Mouse (Mus musculus) gastrocnemius, postnatal 14 days (tissue): ENCODE measurements around the gene Ush2a. TPM values are rescaled to one million over a fixed set of nuclear protein-coding genes. Genes with fewer than 3 reads are reported as not detected.

Experiments used
- DNase-seq: peaks from one replicate; pipeline ENCODE4 v3.0.0; 2021; ENCODE audit warnings: mixed read lengths
- intact Hi-C: fragments of 180-260 bp; cut with DNase I; formaldehyde crosslinking; loops from one replicate; pipeline ENCODE4 v1.15.1; 2025; ENCODE audit warnings: low total_unique reads
- total RNA-seq, 2 experiments: library from RNA; stranded (reverse); gene quantifications; 2 replicates each; pipeline ENCODE4 v1.2.3; 2021

Gene Ush2a
- total RNA-seq, 2 experiments from 2014 or later: not detected

DNA sequence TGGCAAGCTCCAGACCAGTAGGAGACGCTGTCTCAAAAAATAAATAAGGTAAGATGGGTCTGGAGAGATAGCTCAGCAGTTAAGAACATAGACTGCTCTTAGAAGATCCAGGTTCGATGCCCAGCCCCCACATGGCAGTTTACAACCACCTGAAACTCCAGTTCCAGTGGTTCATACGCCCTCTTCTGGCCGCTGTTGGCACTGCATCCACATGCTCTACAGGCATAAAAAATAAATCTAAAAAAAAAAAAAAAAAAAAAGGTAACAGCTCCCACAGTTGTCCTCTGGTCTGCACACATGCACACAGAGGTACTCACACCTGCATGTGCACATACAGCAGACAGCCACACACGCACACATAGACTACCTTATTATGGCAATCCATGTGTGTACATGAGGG is 686.0 kb downstream of the Ush2a start:
- DNase-seq: no peak
- intact Hi-C loops: no loop called here

DNA sequence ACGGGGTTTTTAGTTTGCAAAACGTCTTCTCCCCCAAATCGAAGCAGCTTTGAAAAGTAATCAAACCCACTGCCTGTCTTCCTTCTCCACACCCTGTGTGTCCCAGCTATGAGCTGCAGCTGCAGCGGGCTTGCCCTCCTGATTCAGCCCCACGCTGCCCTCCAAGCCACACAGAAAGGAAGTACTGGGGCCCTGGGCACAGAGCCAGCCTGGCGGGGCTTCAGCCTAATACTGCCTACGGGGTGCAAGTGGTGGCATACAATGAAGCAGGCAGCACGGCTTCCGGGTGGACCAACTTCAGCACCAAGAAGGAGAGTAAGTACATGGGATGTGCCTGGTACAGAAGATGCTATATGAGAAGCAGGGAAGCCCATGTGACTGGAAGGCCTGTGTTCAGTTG is 686.5 kb downstream of the Ush2a start:
- no peak for DNase-seq
- intact Hi-C loops: no loop called here

DNA sequence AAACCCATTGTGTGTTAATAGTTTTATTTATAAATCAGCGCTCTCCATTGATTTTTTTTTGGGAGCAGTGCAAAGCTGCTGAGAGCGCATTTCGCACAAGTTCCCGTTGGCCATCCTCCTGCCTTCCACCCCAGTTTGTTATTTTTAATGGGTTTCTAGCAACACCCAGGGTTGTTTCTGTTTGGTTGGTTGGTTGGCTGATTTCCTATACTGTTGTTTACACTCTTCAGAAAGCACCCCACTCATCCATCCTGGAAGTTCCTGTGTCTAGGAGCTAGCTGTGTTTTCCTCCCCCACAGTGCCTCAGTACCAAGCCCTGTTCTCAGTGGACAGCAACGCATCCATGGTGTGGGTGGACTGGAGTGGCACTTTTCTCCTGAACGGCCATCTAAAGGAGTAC is 689.3 kb downstream of the Ush2a start:
- DNase-seq: no peak
- intact Hi-C loops: no loop called here

DNA sequence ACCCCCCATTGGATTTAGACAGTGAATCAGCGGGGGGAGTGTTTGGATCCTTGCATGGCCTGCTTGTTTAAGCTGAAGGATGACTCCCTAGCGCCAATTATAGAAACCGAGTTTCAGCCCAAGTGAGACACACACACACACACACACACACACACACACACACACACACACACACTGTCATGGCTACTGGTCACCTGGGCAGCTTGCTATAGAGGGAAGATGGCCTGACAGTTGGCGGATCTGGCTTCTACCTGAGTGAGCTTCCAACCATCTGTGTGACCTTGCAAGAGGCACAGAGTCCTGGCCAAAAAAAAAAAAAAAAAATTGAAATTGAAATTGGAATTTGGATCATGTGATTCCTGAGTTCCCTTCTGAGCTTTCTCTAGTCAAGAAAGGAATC is 690.7 kb downstream of the Ush2a start:
- intact Hi-C loops: no loop called here

DNA sequence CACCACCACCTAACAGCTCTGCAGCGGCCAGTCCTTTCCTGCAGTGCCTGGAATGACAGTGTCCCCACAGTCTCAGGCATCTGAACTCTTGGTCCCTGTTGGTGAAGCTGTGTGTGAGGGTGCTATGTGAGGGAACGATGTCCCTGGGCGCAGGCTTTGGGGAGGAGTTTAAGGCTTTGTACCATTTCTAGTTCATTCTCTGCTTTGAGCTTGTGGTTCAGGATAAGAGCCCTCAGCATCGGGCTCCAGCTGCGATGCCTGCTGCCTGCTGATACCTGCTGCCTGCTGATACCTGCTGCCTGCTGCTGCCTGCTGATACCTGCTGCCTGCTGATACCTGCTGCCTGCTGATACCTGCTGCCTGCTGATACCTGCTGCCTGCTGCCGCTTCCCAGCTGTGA is 711.3 kb downstream of the Ush2a start:
- intact Hi-C loops: no loop called here
- no peak for DNase-seq

More for the DNA sequence above, 690.7 kb downstream of the Ush2a start:
- no peak for DNase-seq

DNA sequence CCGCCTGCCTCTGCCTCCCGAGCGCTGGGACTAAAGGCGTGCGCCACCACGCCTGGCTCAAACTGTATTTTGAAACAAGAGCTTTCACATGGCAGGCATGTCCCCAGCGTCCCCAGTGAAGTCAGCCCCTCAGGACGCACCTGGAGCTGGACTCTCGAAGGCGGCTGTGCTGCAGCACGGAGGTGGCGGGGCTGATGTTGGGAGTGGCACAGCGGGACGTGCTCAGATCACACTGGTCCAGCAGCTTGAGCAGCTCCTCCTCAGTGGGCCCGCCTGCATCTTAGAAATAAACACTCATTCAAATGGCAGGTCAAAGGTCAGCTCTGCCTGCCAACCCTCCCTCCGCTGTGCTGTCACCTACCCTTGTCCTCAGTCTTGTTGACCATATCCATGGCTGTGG is 712.1 kb downstream of the Ush2a start:
- intact Hi-C loops: no loop called here
- no peak for DNase-seq

DNA sequence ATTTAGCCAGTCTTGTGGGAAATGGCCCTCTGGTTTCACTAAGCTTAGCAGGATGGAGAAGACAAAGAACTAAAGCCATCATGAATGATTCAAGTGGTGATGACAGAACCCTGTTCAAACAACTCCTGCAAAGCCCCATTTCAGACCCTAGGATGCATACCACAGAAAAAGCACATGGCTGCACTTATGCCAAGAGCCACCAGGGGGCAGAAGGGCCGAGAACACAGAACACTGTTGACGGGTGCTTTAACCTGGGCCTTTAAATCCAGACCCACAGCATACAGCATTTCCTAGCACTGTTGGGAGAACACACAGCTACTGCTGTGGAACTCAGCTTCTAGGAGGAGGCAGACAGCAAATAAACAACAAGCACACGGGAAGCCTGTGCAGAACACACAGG is 718.2 kb downstream of the Ush2a start:
- DNase-seq: peak; percentile 43
- intact Hi-C loops: no loop called here

GRCm38 (mm10) chr1:188993218-188993617 is 731.4 kb downstream of the Ush2a start:
- DNase-seq: no peak
- intact Hi-C loops: no loop called here

- no peak for DNase-seq
- intact Hi-C loops: no loop called here
Measured at GRCm38 (mm10) chr1:188997921-188998320, 736.1 kb downstream of the Ush2a start.

DNA sequence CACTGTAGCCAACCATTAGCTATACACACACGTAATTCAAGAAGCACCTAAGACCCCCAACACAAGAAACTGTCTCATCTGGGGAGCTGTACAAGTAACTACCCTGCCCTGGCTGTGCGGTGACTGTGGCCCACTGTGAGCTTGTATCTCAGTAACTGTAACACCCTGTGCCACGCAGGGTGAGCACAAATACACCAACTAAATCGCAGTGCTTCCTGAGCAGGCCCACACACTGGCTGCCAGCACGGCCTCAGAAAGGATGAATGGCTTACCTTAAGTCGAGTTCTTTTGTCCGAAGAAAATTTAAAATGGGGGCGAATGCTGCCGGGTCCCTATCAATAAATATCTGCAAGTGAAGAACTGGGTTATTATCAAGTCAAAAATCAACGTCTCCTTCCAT is 738.2 kb downstream of the Ush2a start:
- no peak for DNase-seq

GRCm38 (mm10) chr1:189001815-189002214 is 740.0 kb downstream of the Ush2a start:
- DNase-seq: no peak
- intact Hi-C loops: no loop called here

More for the DNA sequence above, 738.2 kb downstream of the Ush2a start:
- intact Hi-C loops: no loop called here

GRCm38 (mm10) chr1:189004774-189005173 is 743.0 kb downstream of the Ush2a start:
- no peak for DNase-seq

DNA sequence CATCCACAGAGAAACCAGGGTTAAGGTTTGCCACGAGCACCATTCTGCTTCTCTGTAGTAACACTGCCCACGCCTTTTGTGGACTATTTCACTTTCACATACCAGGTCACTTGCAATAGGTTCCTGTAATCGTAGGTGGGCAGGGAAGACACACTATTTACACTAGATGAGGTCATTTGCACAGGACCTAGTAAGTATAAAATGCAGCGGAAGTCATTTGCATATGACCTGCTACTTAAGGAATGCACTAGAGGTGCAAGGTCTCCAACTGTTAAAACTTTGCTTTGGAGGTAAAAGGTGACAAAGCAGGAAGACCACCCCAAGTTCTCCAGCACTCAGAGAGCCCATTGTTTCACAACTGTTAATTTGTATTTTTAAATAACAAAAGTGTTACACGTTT is 744.4 kb downstream of the Ush2a start:
- intact Hi-C loops: no loop called here
- no peak for DNase-seq

More at GRCm38 (mm10) chr1:189004774-189005173, 743.0 kb downstream of the Ush2a start:
- intact Hi-C loops: no loop called here

DNA sequence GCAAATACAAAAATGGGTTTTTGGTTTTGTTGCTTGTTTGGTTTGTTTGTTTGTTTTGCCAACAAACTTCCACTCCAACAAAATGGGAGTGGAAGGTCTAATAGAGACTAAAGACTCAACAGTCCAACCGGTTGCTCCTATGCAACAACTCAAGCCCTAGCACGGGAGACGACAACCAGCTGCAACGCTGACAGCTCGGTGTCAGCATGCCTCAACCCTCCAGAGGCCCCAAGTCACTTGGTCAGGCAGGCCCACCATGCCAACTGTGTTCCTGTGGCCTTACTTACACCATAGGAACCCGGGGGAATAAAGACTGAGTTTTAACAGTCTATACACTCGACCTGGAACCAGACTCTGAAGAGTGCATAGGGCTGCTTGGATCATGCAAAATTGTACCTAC is 745.0 kb downstream of the Ush2a start:
- no peak for DNase-seq
- intact Hi-C loops: no loop called here

DNA sequence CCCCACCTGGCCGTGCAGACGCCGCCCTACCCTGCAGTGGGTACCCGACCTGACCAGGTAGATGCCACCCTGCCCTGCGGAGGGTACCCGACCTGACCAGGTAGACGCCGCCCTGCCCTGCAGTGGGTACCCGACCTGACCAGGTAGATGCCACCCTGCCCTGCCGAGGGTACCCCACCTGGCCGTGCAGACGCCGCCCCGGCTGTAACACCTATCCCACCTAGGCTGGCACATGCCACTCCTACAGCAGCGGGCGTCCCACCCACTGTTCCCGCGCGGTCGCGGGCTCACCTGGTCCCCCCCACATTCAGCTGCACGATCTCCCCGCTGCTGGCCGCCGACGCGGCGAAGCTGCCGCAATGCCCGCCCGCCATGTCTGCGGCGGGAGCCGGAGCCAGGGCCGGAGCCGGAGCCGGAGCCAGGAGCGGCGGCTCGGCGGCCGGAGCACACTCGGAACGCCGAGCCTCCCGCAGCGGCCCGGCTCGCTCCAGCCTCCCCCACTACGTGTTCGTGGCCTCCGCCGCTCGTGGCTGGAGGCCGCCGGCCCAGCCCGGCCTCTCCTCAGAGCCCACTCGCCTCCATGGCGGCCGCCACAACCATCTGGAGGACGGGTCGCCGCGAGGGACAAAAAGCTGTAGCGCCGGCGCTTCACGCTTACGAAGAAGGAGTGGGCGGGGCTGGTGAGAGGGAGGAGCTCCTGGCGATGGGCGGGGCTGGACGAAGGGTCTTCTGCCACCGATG is 745.6 kb downstream of the Ush2a start, which contains the start of gene Kctd3:
Gene Kctd3, minus strand, starts transcription at position 603 of the 741 bp plus-strand sequence.
- peak; percentile 98 for DNase-seq
- intact Hi-C loops: no loop called here

- intact Hi-C loops: no loop called here
Measured at GRCm38 (mm10) chr1:189007980-189008324, 746.1 kb downstream of the Ush2a start.

GRCm38 (mm10) chr1:189010671-189011070 is 748.8 kb downstream of the Ush2a start:
- no peak for DNase-seq
- intact Hi-C loops: no loop called here

More at GRCm38 (mm10) chr1:189007980-189008324, 746.1 kb downstream of the Ush2a start:
- DNase-seq: no peak

DNA sequence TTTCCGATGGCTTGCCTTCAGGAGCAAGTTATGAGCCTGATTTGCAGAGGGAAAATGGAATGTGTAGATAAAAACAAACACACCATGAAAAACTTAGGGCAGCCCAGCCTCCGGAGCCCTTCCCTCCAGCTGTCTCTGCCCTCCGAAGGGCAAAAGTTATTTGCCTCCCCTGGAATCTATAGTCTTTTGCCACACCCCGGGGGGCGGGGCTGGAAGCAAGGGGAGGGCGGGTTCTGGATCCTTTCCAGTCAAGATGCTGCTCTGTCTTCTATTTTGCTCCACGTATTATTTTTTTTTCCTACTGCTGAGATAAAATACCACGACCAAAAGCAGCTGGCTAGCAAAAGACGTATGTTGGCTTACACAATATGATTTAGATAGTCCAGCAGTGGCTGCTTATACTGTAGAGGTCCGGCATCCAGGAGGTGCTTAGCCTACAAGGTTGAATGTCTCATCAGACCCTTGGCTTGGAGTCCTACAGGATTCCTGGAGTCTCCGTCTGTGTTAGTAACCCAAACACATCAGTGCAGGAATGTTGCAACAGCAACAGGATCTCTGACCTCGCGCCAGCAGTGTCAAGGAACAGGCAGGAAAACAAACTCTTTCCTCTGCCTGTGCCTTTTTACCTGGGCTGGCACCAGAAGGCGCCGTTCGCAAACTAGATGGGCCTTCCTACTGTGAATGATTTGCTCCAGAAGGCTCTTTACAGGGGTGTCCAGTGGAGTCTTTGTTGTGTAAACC is 751.2 kb downstream of the Ush2a start:
- DNase-seq: no peak
- intact Hi-C loops: no loop called here

DNA sequence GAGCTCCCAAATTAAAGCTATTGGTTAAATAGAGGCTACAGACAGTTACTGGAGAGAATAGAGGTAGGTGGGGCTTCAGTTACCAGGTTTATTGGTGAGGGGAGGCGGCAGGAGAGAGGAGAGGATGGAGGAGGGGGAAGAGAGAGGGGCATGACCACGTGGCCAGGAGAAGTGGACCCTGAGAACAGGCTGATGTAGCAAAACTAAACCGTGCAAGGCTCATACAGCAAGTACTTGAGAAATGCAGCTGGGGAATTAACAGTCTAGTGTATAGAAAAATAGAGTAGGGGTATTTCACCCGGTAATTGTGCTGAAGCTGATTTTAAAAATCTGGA is 751.7 kb downstream of the Ush2a start:
- DNase-seq: no peak
- intact Hi-C loops: no loop called here
